Mouse (Mus musculus) stomach, adult 2 months (tissue): Measurements from ENCODE around the gene Atp8b5. TPM values are rescaled to one million over a fixed set of nuclear protein-coding genes. Genes with fewer than 3 reads are reported as not detected.

Experiments used
- polyA plus RNA-seq: library from polyadenylated mRNA; depleted of rRNA; stranded (reverse); fragments of >200 nt; gene quantifications from 2 replicates; pipeline ENCODE4 v1.2.3, GENCODE M21; 2012; rRNA removed

The Atp8b5 gene
- 0.02 and 0.19 TPM in 2 replicates for polyA plus RNA-seq

GRCm38 (mm10) chr4:43266623-43267322 lies at the start of gene Atp8b5:
Gene Atp8b5 (plus strand): TSS chr4:43267159.

DNA sequence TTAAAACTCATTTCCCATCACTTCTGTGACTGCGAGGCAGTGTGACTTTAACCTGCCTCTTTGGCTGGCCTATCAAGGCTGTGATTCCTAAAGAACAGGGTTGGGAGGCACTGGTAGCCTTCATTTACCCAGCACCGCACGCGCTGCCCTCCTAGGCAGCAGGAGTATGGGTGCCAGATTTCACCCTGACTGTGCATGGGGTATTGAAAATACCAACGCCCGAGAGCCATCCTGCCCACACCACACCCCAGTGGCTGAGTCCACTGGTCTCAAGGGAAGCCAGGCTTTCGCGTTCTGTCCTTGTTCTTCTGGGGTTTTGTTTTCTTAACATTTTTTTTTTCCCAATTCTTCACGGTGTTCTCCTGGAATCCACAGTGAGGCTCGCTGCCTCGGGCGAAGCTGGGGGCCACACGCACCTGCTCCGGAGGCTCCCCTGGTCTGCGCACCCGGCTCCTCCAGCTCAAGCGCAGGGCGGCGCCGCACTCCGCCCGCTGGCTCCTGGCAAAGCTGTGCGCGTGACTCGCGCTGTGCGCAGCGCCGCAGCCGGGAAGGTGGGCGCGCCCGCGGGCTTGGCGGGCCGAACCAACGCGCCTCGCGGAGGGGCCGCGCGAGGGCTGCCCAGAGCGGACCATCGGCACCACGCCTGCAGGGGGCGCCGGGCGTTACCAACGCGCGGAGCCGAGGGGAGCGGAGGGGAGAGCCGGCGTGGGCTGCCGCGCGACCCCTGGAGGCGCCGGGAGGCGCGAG lies 114.6 kb downstream of the Atp8b5 start, which contains the start of gene Rusc2:
Gene Rusc2, plus strand, starts transcription at position 572 of the 747 bp plus-strand sequence.

Other genes with a start within 250 kb of the Atp8b5 start
- gene Pigo, start 241.3 kb upstream of the Atp8b5 start, polyA plus RNA-seq = 13.3 and 13.9 TPM in 2 replicates
- gene Stoml2, start 235.4 kb upstream of the Atp8b5 start, polyA plus RNA-seq = 49.2 and 49.5 TPM in 2 replicates
- 11.8 and 13.7 TPM in 2 replicates for gene Fam214b, start 220.9 kb upstream of the Atp8b5 start, polyA plus RNA-seq
- 7.0 TPM in 2 replicates for gene Unc13b, start 208.2 kb upstream of the Atp8b5 start, polyA plus RNA-seq
- gene Rusc2, start 114.8 kb downstream of the Atp8b5 start, polyA plus RNA-seq = 15.3 and 18.5 TPM in 2 replicates
- 0.10 and 0.21 TPM in 2 replicates for gene Fam166b, start 162.0 kb downstream of the Atp8b5 start, polyA plus RNA-seq
- gene Tesk1, start 174.8 kb downstream of the Atp8b5 start, polyA plus RNA-seq = 44.6 and 55.4 TPM in 2 replicates
- gene Cd72, start 187.5 kb downstream of the Atp8b5 start, polyA plus RNA-seq = 0.48 and 1.2 TPM in 2 replicates
- not detected in 2 replicates for gene Sit1, start 216.6 kb downstream of the Atp8b5 start, polyA plus RNA-seq
- gene Ccdc107, start 225.7 kb downstream of the Atp8b5 start, polyA plus RNA-seq = 230 and 568 TPM in 2 replicates
- 17.0 and 20.2 TPM in 2 replicates for gene Arhgef39, start 232.5 kb downstream of the Atp8b5 start, polyA plus RNA-seq
- 129 and 141 TPM in 2 replicates for gene Car9, start 239.8 kb downstream of the Atp8b5 start, polyA plus RNA-seq